Mouse (Mus musculus) gastrocnemius, postnatal 4 days (tissue): ENCODE results near the gene Ghr. TPM values are rescaled to one million over a fixed set of nuclear protein-coding genes. Genes with fewer than 3 reads are reported as not detected.
A peak's percentile ranks its signal among the peaks of the same experiment; 100 is the strongest.

ENCODE experiments used
- DNase-seq, 2 experiments: peaks; one replicate each; pipeline ENCODE4 v3.0.0; 2021 to 2022; ENCODE audit warnings: low spot score in 2 of 2, mixed read lengths in 2 of 2
- total RNA-seq, 2 experiments: library from RNA; stranded (reverse); gene quantifications; 2 replicates each; pipeline ENCODE4 v1.2.3; 2021

Ghr gene
- total RNA-seq, 2 experiments from 2014 or later = 111 TPM

- no peak for DNase-seq
Measured at GRCm38 (mm10) chr15:3300361-3301100, 282.8 kb downstream of the Ghr start.

GRCm38 (mm10) chr15:3297615-3298014 lies 285.7 kb downstream of the Ghr start:
- no peak for DNase-seq

- DNase-seq = no peak
Measured at GRCm38 (mm10) chr15:3295986-3296385, 287.3 kb downstream of the Ghr start.

GRCm38 (mm10) chr15:3293477-3293876 lies 289.8 kb downstream of the Ghr start:
- DNase-seq = no peak

- no peak for DNase-seq
Measured at GRCm38 (mm10) chr15:3290435-3290834, 292.9 kb downstream of the Ghr start.

GRCm38 (mm10) chr15:3286032-3286431 lies 297.3 kb downstream of the Ghr start:
- DNase-seq = no peak

- no peak for DNase-seq
Measured at GRCm38 (mm10) chr15:3281737-3282136, 301.6 kb downstream of the Ghr start.

- no peak for DNase-seq
Measured at GRCm38 (mm10) chr15:3281216-3281615, 302.1 kb downstream of the Ghr start.

- no peak for DNase-seq
Measured at GRCm38 (mm10) chr15:3279242-3279641, 304.1 kb downstream of the Ghr start.

- DNase-seq = no peak
Measured at GRCm38 (mm10) chr15:3277391-3277790, 305.9 kb downstream of the Ghr start.

- DNase-seq = no peak
Measured at GRCm38 (mm10) chr15:3273191-3273590, 310.1 kb downstream of the Ghr start.

GRCm38 (mm10) chr15:3271216-3271615 lies 312.1 kb downstream of the Ghr start:
- peak in 1 of 2 experiments; percentile 18 for DNase-seq

- peak; percentile 53 to 75 for DNase-seq
Measured at GRCm38 (mm10) chr15:3270646-3271077, 312.6 kb downstream of the Ghr start.

- no peak for DNase-seq
Measured at GRCm38 (mm10) chr15:3269996-3270645, 313.2 kb downstream of the Ghr start.

- DNase-seq = no peak
Measured at GRCm38 (mm10) chr15:3269496-3269895, 313.8 kb downstream of the Ghr start.

- DNase-seq = no peak
Measured at GRCm38 (mm10) chr15:3268247-3268646, 315.0 kb downstream of the Ghr start, which contains the start of gene Selenop. Gene Selenop (plus strand): TSS chr15:3268547.
